Mouse (Mus musculus) kidney, adult 2 months (tissue): ENCODE measurements around the gene Mark4. TPM values are rescaled to one million over a fixed set of nuclear protein-coding genes. Genes with fewer than 3 reads are reported as not detected.

Experiments
- DNase-seq: peaks from one replicate; pipeline ENCODE4 v3.0.0; 2021
- H3K27ac ChIP-seq: fragments of 200-500 bp; 2 replicates; pipeline ENCODE4 v1.5.1; 2012; ENCODE audit warnings: low read depth, low read length, control low read depth, inconsistent platforms; ENCODE audit not compliant: insufficient read depth
- H3K27me3 ChIP-seq: fragments of 200-500 bp; replicated peaks from 2 replicates; pipeline ENCODE4 v1.6.1; 2012; ENCODE audit warnings: mild to moderate bottlenecking, moderate library complexity, low read length, inconsistent platforms; ENCODE audit not compliant: control insufficient read depth, insufficient read depth
- H3K36me3 ChIP-seq: fragments of 200-500 bp; 2 replicates; pipeline ENCODE4 v1.6.1; 2012; ENCODE audit warnings: mild to moderate bottlenecking, moderate library complexity, low read length, inconsistent platforms; ENCODE audit not compliant: control insufficient read depth, insufficient read depth
- H3K4me1 ChIP-seq: fragments of 200-500 bp; 2 replicates; pipeline ENCODE4 v1.6.1; 2011; ENCODE audit warnings: low read length; ENCODE audit not compliant: control insufficient read depth, insufficient read depth
- H3K4me3 ChIP-seq: fragments of 200-500 bp; 2 replicates; pipeline ENCODE4 v1.5.1; 2011; ENCODE audit warnings: mild to moderate bottlenecking, low read depth, low read length, control low read depth; ENCODE audit not compliant: insufficient read depth
- CTCF ChIP-seq: fragments of 200-500 bp; conservative IDR thresholded peaks from 2 replicates; pipeline ENCODE4 v1.5.1; 2011; ENCODE audit warnings: low read depth, mild to moderate bottlenecking, control low read depth, low read length, moderate library complexity, mixed read lengths; ENCODE audit not compliant: insufficient read depth, insufficient read length
- POLR2A ChIP-seq: fragments of 200-500 bp; IDR thresholded peaks from one replicate; pipeline ENCODE4 v1.6.1; 2011; ENCODE audit warnings: low read depth, low read length, control low read depth
- WGBS: fragments of 180-500 bp; shearing (Covaris S2); methylation state at CpG from one replicate; pipeline ENCODE4 v1.1.7; 2018; 5-methylcytosine and 5-hydroxymethylcytosine counted together
- polyA plus RNA-seq: library from polyadenylated mRNA; depleted of rRNA; stranded (reverse); fragments of >200 nt; gene quantifications from 2 replicates; pipeline ENCODE4 v1.2.3, GENCODE M21; 2012

The Mark4 gene
- polyA plus RNA-seq, 1 experiment, result 16.1 TPM

GRCm38 (mm10) chr7:19400946-19401345, 57.7 kb downstream of the Mark4 start:
- Histone ChIP-seq H3K36me3 (no peaks in the 10 kb centered on the region), H3K27me3 (no peaks in the 10 kb centered on the region), H3K4me3 (no peak overlapping the region), H3K4me1 (no peaks in the 10 kb centered on the region), H3K27ac (no peak overlapping the region)
- DNase-seq, result no peak
- 89% methylated on average over 4 of the region's 4 CpGs for WGBS
- TF ChIP-seq CTCF, result no peak
- TF ChIP-seq POLR2A, result no peak

GRCm38 (mm10) chr7:19399496-19400280, 58.9 kb downstream of the Mark4 start:
- 3% methylated on average over 26 of the region's 27 CpGs for WGBS
- no peaks in the 10 kb centered on the region for H3K4me1 ChIP-seq
- H3K36me3 ChIP-seq, result no peaks in the 10 kb centered on the region
- H3K27ac ChIP-seq, result no peak overlapping the region
- DNase-seq, result peak; percentile 59
- H3K4me3 ChIP-seq, result peak overlapping the region; percentile 9; the same call in 1 of the 2 replicates
- no peaks in the 10 kb centered on the region for H3K27me3 ChIP-seq
- TF ChIP-seq POLR2A (no peak), CTCF (no peak)

GRCm38 (mm10) chr7:19394484-19394883, 64.1 kb downstream of the Mark4 start:
- Histone ChIP-seq H3K36me3 (no peaks in the 10 kb centered on the region), H3K27me3 (no peaks in the 10 kb centered on the region)

GRCm38 (mm10) chr7:19388699-19389413, 69.8 kb downstream of the Mark4 start:
- 78% methylated on average over 10 of the region's 10 CpGs for WGBS
- no peaks in the 10 kb centered on the region for H3K36me3 ChIP-seq
- H3K4me3 ChIP-seq, result no peak overlapping the region
- no peak for TF ChIP-seq CTCF
- no peak for TF ChIP-seq POLR2A
- H3K4me1 ChIP-seq, result no peaks in the 10 kb centered on the region
- DNase-seq, result peak; percentile 11
- no peaks in the 10 kb centered on the region for H3K27me3 ChIP-seq
- no peak overlapping the region for H3K27ac ChIP-seq

More at GRCm38 (mm10) chr7:19394484-19394883, 64.1 kb downstream of the Mark4 start:
- Histone ChIP-seq H3K4me3 (no peak overlapping the region), H3K4me1 (no peaks in the 10 kb centered on the region), H3K27ac (no peak overlapping the region)
- no peak for DNase-seq
- TF ChIP-seq CTCF (no peak), POLR2A (no peak)
- WGBS, result 90% methylated on average over 8 of the region's 8 CpGs

GRCm38 (mm10) chr7:19383708-19384107, 74.9 kb downstream of the Mark4 start:
- no peak for DNase-seq
- Histone ChIP-seq H3K36me3 (no peaks in the 10 kb centered on the region), H3K27me3 (no peaks in the 10 kb centered on the region), H3K4me3 (no peak overlapping the region), H3K27ac (no peak overlapping the region), H3K4me1 (no peaks in the 10 kb centered on the region)
- TF ChIP-seq CTCF, result no peak
- no peak for TF ChIP-seq POLR2A
- 87% methylated on average over 9 of the region's 9 CpGs for WGBS

DNA sequence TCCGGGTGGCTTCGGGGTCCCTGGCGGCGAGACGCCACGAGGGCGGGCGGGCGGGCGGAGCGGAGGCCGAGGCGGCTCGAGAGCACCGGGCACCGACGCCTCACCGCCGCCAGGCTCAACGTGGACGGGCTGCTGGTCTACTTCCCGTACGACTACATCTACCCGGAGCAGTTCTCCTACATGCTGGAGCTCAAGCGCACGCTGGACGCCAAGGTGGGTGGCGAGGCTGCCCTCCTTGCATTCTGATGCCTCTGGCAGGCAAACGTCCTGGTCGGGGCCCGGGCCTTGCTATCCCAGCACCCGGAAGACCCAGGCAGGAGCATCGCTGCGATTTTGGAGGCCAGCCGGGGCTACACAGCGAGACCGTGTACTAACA, 76.5 kb downstream of the Mark4 start:
- Histone ChIP-seq H3K27me3 (no peaks in the 10 kb centered on the region), H3K36me3 (no peaks in the 10 kb centered on the region), H3K4me1 (no peaks in the 10 kb centered on the region), H3K4me3 (peak overlapping the region; percentile 98), H3K27ac (no peak overlapping the region)
- DNase-seq, result no peak
- WGBS, result under 1% methylated on average over 37 of the region's 37 CpGs
- TF ChIP-seq POLR2A, result no peak
- TF ChIP-seq CTCF, result 0 out of 2 replicates have a peak, but pooled peaks have one; percentile 16

- 5% methylated on average over 48 of the region's 48 CpGs for WGBS
- no peaks in the 10 kb centered on the region for H3K36me3 ChIP-seq
- no peak within 1 kb of the TSS for H3K27ac ChIP-seq
- no peaks in the 10 kb centered on the region for H3K27me3 ChIP-seq
- peak within 1 kb of the TSS; percentile 98 for H3K4me3 ChIP-seq
- DNase-seq, result peak; percentile 99
- TF ChIP-seq CTCF (no peak), POLR2A (no peak)
- no peaks in the 10 kb centered on the region for H3K4me1 ChIP-seq
Measured at GRCm38 (mm10) chr7:19381377-19382165, 77.0 kb downstream of the Mark4 start, which contains the start of gene Ercc2. TSS of gene Ercc2 (plus strand) at chr7:19382010.
